Mouse (Mus musculus): ENCODE measurements around the gene Bmpr1b. TPM values are rescaled to one million over a fixed set of nuclear protein-coding genes. Genes with fewer than 3 reads are reported as not detected.

Bmpr1b gene
- polyA plus RNA-seq, 1 experiment from 2014 or later, result 12.1 TPM

DNA sequence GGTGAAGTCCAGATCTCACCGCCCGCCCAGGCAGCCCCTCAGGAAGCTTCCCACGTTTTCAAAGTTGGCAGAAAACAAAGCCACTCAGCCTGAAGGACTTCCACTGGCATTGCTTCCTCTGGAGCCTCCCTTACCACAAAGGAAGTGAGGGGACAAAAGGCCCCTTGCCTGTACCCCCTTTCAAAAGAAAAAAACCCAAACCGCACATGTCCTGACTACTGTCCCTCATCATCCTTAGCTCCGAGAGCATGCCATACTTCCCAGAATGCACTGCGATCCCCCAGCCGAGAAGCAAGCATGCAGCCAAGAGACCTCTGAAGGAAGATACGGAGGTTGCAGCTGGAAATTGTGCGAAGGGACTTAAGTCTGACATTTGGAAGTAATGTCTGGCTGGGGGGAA lies 4.2 kb downstream of the Bmpr1b start:
- H3K9ac ChIP-seq, result no peak overlapping the region
- ATAC-seq (ENCODE audit: insufficient number of reproducible peaks, insufficient read depth, low FRiP score, low TSS enrichment), result no peak
- peak overlapping the region; percentile 36; the same call in 1 of the 2 replicates for H3K27ac ChIP-seq
- no peak overlapping the region for H3K4me3 ChIP-seq
- H3K9me3 ChIP-seq, result no peaks in the 10 kb centered on the region
- no peaks in the 10 kb centered on the region for H3K36me3 ChIP-seq
- no peaks in the 10 kb centered on the region for H3K27me3 ChIP-seq
- peaks cover 8% of the 10 kb centered on the region; the same call in 1 of the 2 replicates for H3K4me1 ChIP-seq
- H3K4me2 ChIP-seq (replicated peaks), result no peak overlapping the region
- WGBS, result 58% methylated on average over 9 of the region's 9 CpGs

DNA sequence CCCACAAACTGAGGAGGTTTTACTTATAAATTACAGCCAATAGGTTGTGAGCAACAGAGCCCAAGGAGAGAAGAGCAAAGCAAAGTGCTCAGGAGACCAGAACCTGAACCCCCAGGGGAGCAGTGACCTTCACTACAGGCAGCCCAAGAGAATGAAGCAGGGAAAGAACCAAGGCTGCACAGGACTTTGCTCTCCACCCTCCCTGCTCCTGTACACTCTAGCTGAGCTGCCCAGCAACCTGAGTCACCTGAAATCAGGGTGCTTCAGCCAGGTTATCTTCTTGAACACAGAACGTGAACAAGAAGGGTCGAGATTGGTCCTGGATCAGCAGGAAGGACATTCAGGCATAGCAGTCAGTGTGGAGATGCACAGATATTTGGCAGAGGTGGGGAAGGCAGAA lies 5.3 kb downstream of the Bmpr1b start:
- ATAC-seq (ENCODE audit: insufficient number of reproducible peaks, insufficient read depth, low FRiP score, low TSS enrichment), result no peak
- Histone ChIP-seq H3K4me1 (0 out of 2 replicates have a peak, but pooled peaks cover 4% of the 10 kb centered on the region), H3K27me3 (no peaks in the 10 kb centered on the region), H3K9me3 (no peaks in the 10 kb centered on the region), H3K4me2 (replicated peaks) (no peak overlapping the region), H3K27ac (no peak overlapping the region), H3K9ac (no peak overlapping the region), H3K36me3 (no peaks in the 10 kb centered on the region), H3K4me3 (no peak overlapping the region)
- WGBS, result 80% methylated on average over 2 of the region's 2 CpGs

DNA sequence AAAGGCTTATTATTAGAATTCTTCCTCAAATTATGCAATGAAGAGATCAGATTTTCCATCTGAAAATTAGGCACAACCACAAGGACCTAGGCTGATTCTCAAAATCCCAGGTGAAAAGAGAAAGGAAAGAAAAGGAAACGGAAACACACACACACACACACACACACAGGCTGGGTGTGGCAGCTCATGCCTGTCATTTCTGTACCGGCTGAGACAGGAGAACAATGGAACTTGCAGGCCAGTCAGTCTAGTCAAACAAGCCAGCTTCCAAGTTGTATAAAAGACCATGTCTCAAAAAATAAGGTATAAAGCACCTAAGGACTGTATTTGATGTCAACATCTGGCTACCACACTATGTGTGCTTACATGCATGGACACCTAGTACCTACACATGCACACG lies 7.8 kb downstream of the Bmpr1b start:
- Histone ChIP-seq H3K4me1 (0 out of 2 replicates have a peak, but pooled peaks cover 4% of the 10 kb centered on the region), H3K27me3 (no peaks in the 10 kb centered on the region), H3K36me3 (no peaks in the 10 kb centered on the region), H3K4me3 (no peak overlapping the region), H3K9me3 (no peaks in the 10 kb centered on the region), H3K9ac (no peak overlapping the region), H3K27ac (no peak overlapping the region), H3K4me2 (replicated peaks) (no peak overlapping the region)
- ATAC-seq (ENCODE audit: insufficient number of reproducible peaks, insufficient read depth, low FRiP score, low TSS enrichment), result 0 out of 2 replicates have a peak, but pooled peaks have one; percentile 47
- 46% methylated on average over 3 of the region's 3 CpGs for WGBS

DNA sequence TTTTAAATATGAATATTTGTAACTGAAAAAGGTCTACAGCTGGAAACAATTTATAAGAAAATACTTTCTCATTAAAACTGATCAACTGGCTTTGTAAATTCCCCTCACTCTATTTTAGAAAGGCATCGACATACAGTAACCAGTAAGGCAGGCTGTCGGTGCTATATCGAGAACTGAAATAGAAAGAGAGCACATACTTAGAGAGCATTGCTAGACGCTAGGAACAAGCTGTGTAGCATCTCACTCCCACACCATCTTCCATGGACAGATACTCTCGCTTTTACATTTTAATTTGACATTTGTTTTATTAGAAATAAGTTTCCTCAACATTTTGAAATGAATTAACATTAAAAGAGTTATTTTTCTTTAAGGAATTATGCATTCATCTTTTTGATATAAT lies 17.2 kb downstream of the Bmpr1b start:
- H3K27ac ChIP-seq, result no peak overlapping the region
- H3K4me1 ChIP-seq, result no peaks in the 10 kb centered on the region
- H3K4me3 ChIP-seq, result no peak overlapping the region
- H3K4me2 ChIP-seq (replicated peaks), result no peak overlapping the region
- ATAC-seq (ENCODE audit: insufficient number of reproducible peaks, insufficient read depth, low FRiP score, low TSS enrichment), result no peak
- no peaks in the 10 kb centered on the region for H3K36me3 ChIP-seq
- H3K9me3 ChIP-seq, result no peaks in the 10 kb centered on the region
- no peak overlapping the region for H3K9ac ChIP-seq
- 70% methylated on average over 5 of the region's 5 CpGs for WGBS
- H3K27me3 ChIP-seq, result no peaks in the 10 kb centered on the region

DNA sequence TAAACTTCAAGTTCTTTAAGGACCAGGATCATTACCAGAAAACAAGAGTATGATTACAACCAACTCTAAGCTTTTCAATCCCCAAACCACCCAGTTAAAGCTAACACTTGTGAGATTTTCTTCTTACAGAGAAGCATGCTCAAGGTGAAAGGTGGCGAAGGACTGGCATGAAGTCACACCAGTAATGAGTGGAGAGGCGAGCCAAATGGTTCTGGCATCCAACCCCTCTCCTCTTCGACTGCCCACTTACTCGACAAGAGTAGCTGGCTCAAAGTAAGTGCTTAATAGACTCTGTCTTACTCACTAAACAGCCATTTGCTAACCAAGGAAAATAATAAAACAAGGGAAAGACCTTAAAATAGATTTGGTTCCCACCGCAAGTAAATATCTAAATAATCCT lies 30.4 kb downstream of the Bmpr1b start:
- Histone ChIP-seq H3K27ac (no peak overlapping the region), H3K4me1 (0 out of 2 replicates have a peak, but pooled peaks cover 2% of the 10 kb centered on the region), H3K4me2 (replicated peaks) (no peak overlapping the region), H3K4me3 (no peak overlapping the region), H3K36me3 (no peaks in the 10 kb centered on the region), H3K9me3 (no peaks in the 10 kb centered on the region), H3K9ac (no peak overlapping the region), H3K27me3 (no peaks in the 10 kb centered on the region)
- no peak for ATAC-seq (ENCODE audit: insufficient number of reproducible peaks, insufficient read depth, low FRiP score, low TSS enrichment)
- 88% methylated on average over 5 of the region's 5 CpGs for WGBS

DNA sequence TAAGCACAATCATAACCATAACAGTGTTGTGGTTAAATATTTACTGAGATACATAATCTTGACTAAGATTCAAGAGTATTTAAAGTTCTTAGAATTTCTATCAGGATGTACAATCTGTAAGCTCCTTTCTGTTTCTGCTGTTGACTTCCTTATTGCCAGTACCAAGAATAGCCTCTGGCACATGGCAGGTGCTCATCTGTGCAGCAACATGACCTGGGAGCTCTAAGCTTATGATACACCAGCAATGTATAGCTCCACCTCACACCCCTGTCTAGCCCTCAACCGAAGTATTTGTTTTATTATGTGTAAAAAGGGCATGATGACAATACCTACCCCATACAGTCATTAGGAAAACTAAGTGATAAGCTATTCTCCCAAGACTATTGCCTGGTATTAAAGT lies 42.8 kb downstream of the Bmpr1b start:
- Histone ChIP-seq H3K9ac (no peak overlapping the region), H3K27ac (no peak overlapping the region), H3K9me3 (no peaks in the 10 kb centered on the region), H3K4me3 (no peak overlapping the region), H3K36me3 (no peaks in the 10 kb centered on the region), H3K27me3 (no peaks in the 10 kb centered on the region), H3K4me1 (peaks cover 9% of the 10 kb centered on the region), H3K4me2 (replicated peaks) (no peak overlapping the region)
- 73% methylated on average over 1 of the region's 1 CpGs for WGBS
- ATAC-seq (ENCODE audit: insufficient number of reproducible peaks, insufficient read depth, low FRiP score, low TSS enrichment), result no peak

DNA sequence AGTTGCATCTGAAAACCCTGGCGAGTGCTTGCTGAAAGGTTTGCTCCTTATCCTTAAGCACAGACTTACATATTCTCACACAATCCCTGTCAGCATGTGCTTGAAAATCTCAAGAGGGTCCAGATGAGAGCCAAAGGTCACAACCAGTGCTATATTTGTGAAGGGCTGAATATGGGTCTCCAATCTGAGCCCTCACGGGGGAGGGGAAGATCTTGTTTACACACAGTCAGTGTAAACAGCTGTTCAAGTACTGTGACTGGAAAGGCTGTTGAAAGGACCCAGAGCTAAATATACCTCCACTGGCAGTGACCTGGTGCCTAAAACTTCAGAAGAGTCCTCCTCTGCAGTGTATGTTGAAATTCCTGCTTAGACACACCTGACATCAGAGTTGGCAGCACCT lies 43.7 kb downstream of the Bmpr1b start:
- H3K9ac ChIP-seq, result no peak overlapping the region
- H3K4me3 ChIP-seq, result no peak overlapping the region
- no peak for ATAC-seq (ENCODE audit: insufficient number of reproducible peaks, insufficient read depth, low FRiP score, low TSS enrichment)
- no peak overlapping the region for H3K4me2 ChIP-seq (replicated peaks)
- no peaks in the 10 kb centered on the region for H3K36me3 ChIP-seq
- no peak overlapping the region for H3K27ac ChIP-seq
- WGBS, result 47% methylated on average over 2 of the region's 2 CpGs
- peaks cover 9% of the 10 kb centered on the region for H3K4me1 ChIP-seq
- no peaks in the 10 kb centered on the region for H3K9me3 ChIP-seq
- no peaks in the 10 kb centered on the region for H3K27me3 ChIP-seq

DNA sequence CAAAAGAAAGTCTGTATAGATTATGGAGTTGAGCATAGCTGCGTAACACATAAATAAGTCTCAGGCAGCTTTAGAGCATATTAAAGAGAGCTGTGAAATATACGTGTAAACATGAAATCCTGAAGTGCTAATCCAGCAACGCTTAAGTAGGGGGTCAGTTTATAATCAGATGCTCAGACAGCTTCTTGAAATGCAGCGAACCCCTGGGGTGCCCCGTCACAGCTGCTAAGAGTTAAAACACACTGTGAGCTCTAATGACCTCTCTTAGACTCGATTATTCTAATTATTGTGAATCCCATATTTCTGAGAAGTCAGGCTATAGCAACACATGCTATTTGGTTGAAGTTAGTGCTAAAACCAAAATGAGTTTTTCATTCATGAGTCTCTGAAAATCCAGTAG lies 45.0 kb downstream of the Bmpr1b start:
- no peaks in the 10 kb centered on the region for H3K27me3 ChIP-seq
- no peak for ATAC-seq (ENCODE audit: insufficient number of reproducible peaks, insufficient read depth, low FRiP score, low TSS enrichment)
- no peaks in the 10 kb centered on the region for H3K9me3 ChIP-seq

DNA sequence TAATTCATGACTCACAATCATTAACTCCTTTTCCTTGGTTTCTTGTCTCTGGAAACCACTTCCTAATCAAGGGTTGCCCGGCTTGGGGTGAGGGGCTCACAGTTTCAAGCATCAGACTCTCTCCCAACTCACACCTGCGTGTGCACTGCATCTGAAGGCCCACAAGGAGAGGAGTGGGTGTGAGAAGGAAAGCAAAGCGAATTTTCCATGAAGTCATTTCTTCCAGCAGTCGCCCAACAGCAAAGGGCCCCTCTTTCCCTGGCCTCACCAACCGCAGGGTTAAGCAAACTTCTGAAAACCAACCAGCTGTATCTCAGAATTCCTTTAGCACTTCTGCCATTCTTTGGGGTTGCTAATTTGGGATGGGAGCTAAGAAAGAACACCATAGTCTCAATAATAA lies 46.8 kb downstream of the Bmpr1b start:
- H3K27ac ChIP-seq, result no peak overlapping the region
- ATAC-seq (ENCODE audit: insufficient number of reproducible peaks, insufficient read depth, low FRiP score, low TSS enrichment), result no peak
- H3K4me1 ChIP-seq, result peaks cover 15% of the 10 kb centered on the region
- no peaks in the 10 kb centered on the region for H3K9me3 ChIP-seq
- H3K4me2 ChIP-seq (replicated peaks), result no peak overlapping the region
- no peaks in the 10 kb centered on the region for H3K27me3 ChIP-seq
- no peak overlapping the region for H3K9ac ChIP-seq
- H3K36me3 ChIP-seq, result no peaks in the 10 kb centered on the region
- WGBS, result 78% methylated on average over 5 of the region's 5 CpGs
- no peak overlapping the region for H3K4me3 ChIP-seq

More for the DNA sequence above, 45.0 kb downstream of the Bmpr1b start:
- Histone ChIP-seq H3K9ac (no peak overlapping the region), H3K4me1 (peaks cover 13% of the 10 kb centered on the region), H3K4me2 (replicated peaks) (no peak overlapping the region), H3K4me3 (no peak overlapping the region), H3K36me3 (no peaks in the 10 kb centered on the region), H3K27ac (no peak overlapping the region)
- 37% methylated on average over 6 of the region's 6 CpGs for WGBS

DNA sequence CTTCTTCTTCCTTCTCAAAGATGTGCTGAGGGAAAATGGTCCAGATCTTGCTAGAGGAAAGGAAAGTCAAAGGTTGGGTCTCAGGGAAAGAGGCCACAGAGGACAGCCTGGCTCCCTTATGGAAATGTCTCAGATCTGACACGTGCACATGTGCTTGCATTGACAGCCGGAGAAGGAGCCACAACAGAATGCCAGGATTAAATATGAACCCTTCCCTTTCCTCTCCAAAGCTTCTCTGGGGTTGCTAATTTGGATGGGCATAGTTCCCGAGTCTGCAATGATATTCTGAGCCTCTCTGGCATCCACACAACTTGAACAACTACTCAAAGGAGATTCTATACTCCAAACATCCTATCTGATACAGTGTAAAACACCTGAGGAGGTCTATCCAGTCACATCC lies 48.4 kb downstream of the Bmpr1b start:
- H3K9me3 ChIP-seq, result no peaks in the 10 kb centered on the region
- H3K27ac ChIP-seq, result no peak overlapping the region
- no peak overlapping the region for H3K4me2 ChIP-seq (replicated peaks)
- H3K4me3 ChIP-seq, result no peak overlapping the region
- peaks cover 15% of the 10 kb centered on the region for H3K4me1 ChIP-seq
- 63% methylated on average over 3 of the region's 3 CpGs for WGBS
- no peaks in the 10 kb centered on the region for H3K27me3 ChIP-seq
- no peak overlapping the region for H3K9ac ChIP-seq
- H3K36me3 ChIP-seq, result no peaks in the 10 kb centered on the region
- no peak for ATAC-seq (ENCODE audit: insufficient number of reproducible peaks, insufficient read depth, low FRiP score, low TSS enrichment)

DNA sequence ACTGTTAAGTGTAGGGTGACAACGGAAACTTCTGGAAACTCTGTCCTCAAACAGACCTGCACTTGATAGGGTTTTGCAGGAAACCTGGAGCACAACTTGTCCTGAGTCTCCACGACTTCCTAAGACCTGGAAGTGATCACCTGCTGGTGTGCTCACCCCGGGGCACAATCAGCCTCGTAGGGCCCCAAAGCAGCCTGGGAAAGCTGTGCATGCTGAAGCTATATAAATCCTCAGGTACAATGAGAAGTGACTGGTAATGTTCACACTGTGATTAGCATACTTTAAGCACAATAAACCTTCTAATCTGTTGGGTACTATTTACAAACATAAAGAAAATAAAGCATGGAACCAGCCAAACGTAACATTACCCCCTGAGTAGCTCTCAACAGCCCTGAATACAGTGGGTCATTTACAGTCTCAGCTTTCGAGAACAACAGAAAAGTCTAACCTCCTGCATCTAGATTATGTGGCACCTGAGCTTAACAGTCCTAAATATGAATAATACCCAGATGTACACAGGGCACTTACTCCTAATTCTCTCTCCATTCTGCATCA lies 54.4 kb downstream of the Bmpr1b start:
- Histone ChIP-seq H3K4me1 (0 out of 2 replicates have a peak, but pooled peaks cover 6% of the 10 kb centered on the region), H3K4me2 (replicated peaks) (no peak overlapping the region), H3K4me3 (no peak overlapping the region), H3K27ac (no peak overlapping the region), H3K36me3 (no peaks in the 10 kb centered on the region), H3K27me3 (no peaks in the 10 kb centered on the region), H3K9me3 (no peaks in the 10 kb centered on the region), H3K9ac (no peak overlapping the region)
- no peak for ATAC-seq (ENCODE audit: insufficient number of reproducible peaks, insufficient read depth, low FRiP score, low TSS enrichment)
- WGBS, result 57% methylated on average over 6 of the region's 6 CpGs

DNA sequence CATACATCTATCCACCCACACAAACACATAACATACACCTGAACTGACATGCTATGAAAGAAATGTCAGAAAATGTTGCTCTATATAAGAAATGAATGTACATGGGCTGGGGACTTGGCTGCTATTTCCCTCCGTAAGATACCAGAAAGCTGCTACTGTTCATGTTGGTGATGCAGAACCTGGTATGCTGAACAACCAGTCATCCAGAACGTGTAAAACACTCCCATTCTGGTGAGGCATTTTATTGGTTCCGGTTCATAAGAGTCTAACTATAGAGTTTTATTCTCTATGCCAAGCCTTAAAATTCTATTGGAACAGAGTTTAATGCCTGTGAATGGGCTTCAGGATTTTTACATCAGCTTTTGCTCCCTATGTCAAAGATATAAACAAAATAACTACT lies 55.0 kb downstream of the Bmpr1b start:
- Histone ChIP-seq H3K4me3 (no peak overlapping the region), H3K4me2 (replicated peaks) (no peak overlapping the region), H3K9ac (no peak overlapping the region), H3K27me3 (no peaks in the 10 kb centered on the region), H3K4me1 (0 out of 2 replicates have a peak, but pooled peaks cover 2% of the 10 kb centered on the region), H3K36me3 (no peaks in the 10 kb centered on the region), H3K9me3 (no peaks in the 10 kb centered on the region), H3K27ac (no peak overlapping the region)
- no peak for ATAC-seq (ENCODE audit: insufficient number of reproducible peaks, insufficient read depth, low FRiP score, low TSS enrichment)
- WGBS, result 70% methylated on average over 3 of the region's 3 CpGs

Measured in embryonic facial prominence, embryonic 12.5 days (tissue).